Mouse (Mus musculus) heart, embryonic 16.5 days (tissue): ENCODE measurements at regions not wholly inside any gene's neighbourhood (a gene's known extent, or its start where the extent isn't known, plus 50 kb on each side); places are given as distances from the start of the nearest gene placed in this dataset.

Experiments used
- ATAC-seq: fragments of 200-750 bp; cut with Nextera tagmentation; replicated peaks from 2 replicates; pipeline ENCODE4 v1.8.0; 2017; ENCODE audit warnings: moderate number of reproducible peaks; ENCODE audit not compliant: insufficient read depth, low FRiP score; ENCODE audit errors: extremely low read depth
- H3K27ac ChIP-seq: fragments of 300-500 bp; sonication (generic); 2 replicates; pipeline ENCODE4 v1.5.1; 2014; ENCODE audit warnings: mild to moderate bottlenecking, low read length, control low read depth, moderate library complexity
- H3K27me3 ChIP-seq: fragments of 300-500 bp; sonication (generic); 2 replicates; pipeline ENCODE4 v1.6.1; 2014; ENCODE audit warnings: low read length, mixed read lengths; ENCODE audit not compliant: control insufficient read depth, insufficient read depth
- H3K36me3 ChIP-seq: fragments of 300-500 bp; sonication (generic); 2 replicates; pipeline ENCODE4 v1.6.1; 2014; ENCODE audit not compliant: control insufficient read depth, insufficient read depth
- H3K4me1 ChIP-seq: fragments of 300-500 bp; sonication (generic); 2 replicates; pipeline ENCODE4 v1.6.1; 2014; ENCODE audit warnings: low read length, mixed read lengths; ENCODE audit not compliant: control insufficient read depth, insufficient read depth
- H3K4me2 ChIP-seq: fragments of 300-500 bp; sonication (generic); 2 replicates; pipeline ENCODE4 v1.6.1; 2014; ENCODE audit warnings: low read depth, mild to moderate bottlenecking, control low read depth, low read length
- H3K4me3 ChIP-seq: fragments of 300-500 bp; sonication (generic); 2 replicates; pipeline ENCODE4 v1.5.1; 2014; ENCODE audit warnings: mild to moderate bottlenecking, control low read depth, low read length
- H3K9ac ChIP-seq: fragments of 300-500 bp; sonication (generic); 2 replicates; pipeline ENCODE4 v1.6.1; 2014; ENCODE audit warnings: low read length, control low read depth
- H3K9me3 ChIP-seq: fragments of 300-500 bp; sonication (generic); replicated peaks from 2 replicates; pipeline ENCODE4 v1.6.1; 2016; ENCODE audit warnings: low read length; ENCODE audit not compliant: control insufficient read depth
- WGBS: fragments of 180-500 bp; shearing (Covaris S2); extraction: QIAGEN DNeasy Blood & Tissue Kit; methylation state at CpG from one replicate; pipeline ENCODE4 v1.1.7; 2014; 5-methylcytosine and 5-hydroxymethylcytosine counted together

DNA sequence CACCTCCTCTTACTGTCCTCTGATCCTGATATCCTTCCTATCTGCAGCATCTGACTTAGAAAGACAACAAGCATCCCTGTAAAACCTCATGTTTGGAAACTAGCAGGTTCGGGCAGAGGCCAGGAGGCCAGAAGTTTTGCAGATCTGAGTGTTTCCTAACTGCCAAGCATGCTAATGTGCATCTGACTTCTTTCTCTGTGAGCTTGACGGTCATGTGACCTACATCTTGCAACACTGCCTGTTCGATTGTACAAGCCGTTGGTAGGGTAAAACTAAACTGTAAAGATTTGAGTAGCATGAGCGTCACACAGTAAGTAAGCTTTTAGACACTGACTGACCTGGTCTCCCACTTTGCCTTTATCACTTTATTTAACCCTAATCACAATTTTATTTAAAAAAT lies 52.2 kb upstream of the Fam241a start:
- WGBS = 65% methylated on average over 5 of the region's 5 CpGs

More for the DNA sequence above, 52.2 kb upstream of the Fam241a start:
- Histone ChIP-seq H3K4me2 (no peak overlapping the region), H3K4me3 (no peak overlapping the region), H3K36me3 (no peaks in the 10 kb centered on the region), H3K4me1 (no peaks in the 10 kb centered on the region), H3K27ac (no peak overlapping the region), H3K9me3 (no peaks in the 10 kb centered on the region), H3K27me3 (peaks cover 15% of the 10 kb centered on the region; the same call in 1 of the 2 replicates), H3K9ac (no peak overlapping the region)
- no peak for ATAC-seq
